Mouse (Mus musculus) urinary bladder, adult 2 months (tissue): Measurements from ENCODE around the gene Ciart. TPM values are rescaled to one million over a fixed set of nuclear protein-coding genes. Genes with fewer than 3 reads are reported as not detected.
A peak's percentile ranks its signal among the peaks of the same experiment; 100 is the strongest.
"Not testable (repeated sequence)": the region's sequence is repeated elsewhere in the genome, so short reads cannot be mapped to it uniquely, and the experiment has no call there.

Source experiments
- DNase-seq: peaks from one replicate; pipeline ENCODE4 v3.0.0; 2022; ENCODE audit warnings: low spot score
- polyA plus RNA-seq: library from polyadenylated mRNA; depleted of rRNA; stranded (reverse); fragments of >200 nt; gene quantifications from 2 replicates; pipeline ENCODE4 v1.2.3, GENCODE M21; 2012; rRNA removed

The Ciart gene
- polyA plus RNA-seq, result 37.5 and 49.5 TPM in 2 replicates

- DNase-seq, result peak; percentile 82
These were observed at the start of gene Ciart for GRCm38 (mm10) chr3:95881979-95882815. Gene Ciart (minus strand): TSS chr3:95882251.

- no peak for DNase-seq
These were observed 49.4 kb upstream of the Ciart start for GRCm38 (mm10) chr3:95931471-95931870.

GRCm38 (mm10) chr3:95930471-95930789 is 48.4 kb upstream of the Ciart start:
- no peak for DNase-seq

- peak; percentile 55 for DNase-seq
These were observed 47.8 kb upstream of the Ciart start for GRCm38 (mm10) chr3:95929581-95930470.

GRCm38 (mm10) chr3:95928658-95929503 is 46.8 kb upstream of the Ciart start, which contains the start of gene Anp32e:
Gene Anp32e (plus strand): TSS chr3:95929246.
- peak; percentile 90 for DNase-seq

GRCm38 (mm10) chr3:95928261-95928657 is 46.2 kb upstream of the Ciart start:
- DNase-seq, result no peak

- no peak for DNase-seq
These were observed 43.0 kb upstream of the Ciart start for GRCm38 (mm10) chr3:95925087-95925486.

- DNase-seq, result no peak
These were observed 42.1 kb upstream of the Ciart start for GRCm38 (mm10) chr3:95924185-95924584.

- DNase-seq, result not testable (repeated sequence)
These were observed 41.4 kb upstream of the Ciart start for GRCm38 (mm10) chr3:95923429-95923828.

GRCm38 (mm10) chr3:95920532-95920931 is 38.5 kb upstream of the Ciart start:
- DNase-seq, result not testable (repeated sequence)

GRCm38 (mm10) chr3:95916760-95917159 is 34.7 kb upstream of the Ciart start:
- no peak for DNase-seq

GRCm38 (mm10) chr3:95914706-95915105 is 32.7 kb upstream of the Ciart start:
- DNase-seq, result no peak

- no peak for DNase-seq
These were observed 25.6 kb upstream of the Ciart start for GRCm38 (mm10) chr3:95907613-95908012.

GRCm38 (mm10) chr3:95906860-95907259 is 24.8 kb upstream of the Ciart start:
- no peak for DNase-seq

GRCm38 (mm10) chr3:95905940-95906492 is 24.0 kb upstream of the Ciart start:
- no peak for DNase-seq

- no peak for DNase-seq
These were observed 23.3 kb upstream of the Ciart start for GRCm38 (mm10) chr3:95905146-95905939.

- DNase-seq, result no peak
These were observed 22.5 kb upstream of the Ciart start, which contains the start of gene Car14 for GRCm38 (mm10) chr3:95904568-95904967. Gene Car14 (minus strand): TSS chr3:95904691.

- no peak for DNase-seq
These were observed 21.9 kb upstream of the Ciart start for GRCm38 (mm10) chr3:95903753-95904502.

- DNase-seq, result no peak
These were observed 20.6 kb upstream of the Ciart start for GRCm38 (mm10) chr3:95902643-95903042.

- no peak for DNase-seq
These were observed 20.2 kb upstream of the Ciart start for GRCm38 (mm10) chr3:95902373-95902625.
